Mouse (Mus musculus): ENCODE measurements around the gene Lcn12. TPM values are rescaled to one million over a fixed set of nuclear protein-coding genes. Genes with fewer than 3 reads are reported as not detected.

The Lcn12 gene
- polyA plus RNA-seq, 1 experiment from 2014 or later = not detected

- WGBS = 67% methylated on average over 15 of the region's 15 CpGs
- Histone ChIP-seq H3K27ac (replicated peaks) (no peak overlapping the region), H3K4me1 (replicated peaks; ENCODE audit: control insufficient read depth, insufficient read depth) (0 out of 2 replicates have a peak, but pooled peaks cover 10% of the 10 kb centered on the region), H3K9me3 (ENCODE audit: control insufficient read depth, low read length) (no peaks in the 10 kb centered on the region), H3K4me2 (replicated peaks; ENCODE audit: low read depth) (no peak overlapping the region), H3K9ac (ENCODE audit: low read length) (no peak overlapping the region), H3K36me3 (ENCODE audit: control insufficient read depth, insufficient read depth, low read length) (no peaks in the 10 kb centered on the region), H3K27me3 (ENCODE audit: control insufficient read depth, insufficient read depth, low read length) (no peaks in the 10 kb centered on the region), H3K4me3 (ENCODE audit: low read depth, low read length) (no peak overlapping the region)
- DNase-seq (ENCODE audit: low spot score) (no peak), ATAC-seq (ENCODE audit: low FRiP score, low TSS enrichment) (no peak)
- TF ChIP-seq CTCF (IDR thresholded peaks at IDR 0.05; ENCODE audit: low read depth) (peak; percentile 20; the same call in 1 of the 2 replicates), EP300 (optimal IDR thresholded peaks at IDR 0.05) (no peak)
These were observed 5.1 kb upstream of the Lcn12 start for GRCm38 (mm10) chr2:25498622-25499478.

DNA sequence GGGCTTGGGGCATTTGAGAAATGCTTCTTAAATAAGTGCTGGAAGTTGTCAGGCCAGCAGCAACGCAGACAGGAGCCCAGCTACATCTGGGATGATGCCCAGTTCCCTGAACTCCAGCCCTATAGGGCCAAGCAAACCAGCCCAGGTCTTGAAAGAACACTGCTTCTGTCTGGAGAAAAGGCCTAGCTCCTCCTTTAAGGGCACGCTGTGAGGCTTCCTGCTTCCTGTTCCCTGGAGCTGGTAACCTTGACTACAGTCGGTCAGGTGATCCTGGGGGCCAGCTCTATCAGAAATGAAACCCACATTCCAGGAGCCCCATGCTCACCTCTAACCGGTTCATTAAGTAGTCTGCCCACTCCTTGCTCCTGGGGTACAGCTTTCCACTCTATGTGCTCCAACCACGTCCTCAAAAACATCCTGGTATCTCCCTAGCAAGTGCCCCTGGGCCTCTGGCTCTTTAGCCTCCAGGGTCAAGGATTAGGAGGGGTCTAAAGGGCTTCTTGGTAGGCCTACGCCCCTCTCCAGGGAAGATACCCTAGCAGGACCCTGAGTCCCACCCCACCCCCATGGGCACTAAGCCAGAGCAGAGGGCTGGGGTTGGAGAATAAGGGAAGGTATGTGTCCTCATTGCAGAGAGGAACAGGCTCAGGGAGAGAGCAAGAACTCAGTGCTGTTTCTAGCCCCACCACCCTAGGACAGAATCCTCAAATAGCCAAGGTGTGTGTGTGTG, 4.3 kb upstream of the Lcn12 start:
- Histone ChIP-seq H3K27ac (replicated peaks) (peak overlapping the region; percentile 40; the same call in 1 of the 2 replicates), H3K36me3 (ENCODE audit: control insufficient read depth, insufficient read depth, low read length) (no peaks in the 10 kb centered on the region), H3K9ac (ENCODE audit: low read length) (no peak overlapping the region), H3K9me3 (ENCODE audit: control insufficient read depth, low read length) (no peaks in the 10 kb centered on the region), H3K4me3 (ENCODE audit: low read depth, low read length) (no peak overlapping the region), H3K27me3 (ENCODE audit: control insufficient read depth, insufficient read depth, low read length) (no peaks in the 10 kb centered on the region), H3K4me1 (replicated peaks; ENCODE audit: control insufficient read depth, insufficient read depth) (0 out of 2 replicates have a peak, but pooled peaks cover 10% of the 10 kb centered on the region), H3K4me2 (replicated peaks; ENCODE audit: low read depth) (no peak overlapping the region)
- TF ChIP-seq CTCF (IDR thresholded peaks at IDR 0.05; ENCODE audit: low read depth) = no peak
- TF ChIP-seq EP300 (optimal IDR thresholded peaks at IDR 0.05) = no peak
- ATAC-seq (ENCODE audit: low FRiP score, low TSS enrichment) = 0 out of 2 replicates have a peak, but pooled peaks have one; percentile 6
- DNase-seq (ENCODE audit: low spot score) = peak; percentile 55
- WGBS = 44% methylated on average over 6 of the region's 6 CpGs

- Histone ChIP-seq H3K36me3 (ENCODE audit: control insufficient read depth, insufficient read depth, low read length) (no peaks in the 10 kb centered on the region), H3K4me1 (replicated peaks; ENCODE audit: control insufficient read depth, insufficient read depth) (0 out of 2 replicates have a peak, but pooled peaks cover 4% of the 10 kb centered on the region), H3K4me3 (ENCODE audit: low read depth, low read length) (no peak overlapping the region), H3K27me3 (ENCODE audit: control insufficient read depth, insufficient read depth, low read length) (no peaks in the 10 kb centered on the region), H3K27ac (replicated peaks) (no peak overlapping the region), H3K9me3 (ENCODE audit: control insufficient read depth, low read length) (no peaks in the 10 kb centered on the region), H3K4me2 (replicated peaks; ENCODE audit: low read depth) (no peak overlapping the region), H3K9ac (ENCODE audit: low read length) (no peak overlapping the region)
- TF ChIP-seq CTCF (IDR thresholded peaks at IDR 0.05; ENCODE audit: low read depth) = peak; percentile 76
- TF ChIP-seq EP300 (optimal IDR thresholded peaks at IDR 0.05) = no peak
- ATAC-seq (ENCODE audit: low FRiP score, low TSS enrichment) (no peak), DNase-seq (ENCODE audit: low spot score) (no peak)
- WGBS = 41% methylated on average over 4 of the region's 4 CpGs
These were observed 2.8 kb upstream of the Lcn12 start for GRCm38 (mm10) chr2:25496462-25496861.

DNA sequence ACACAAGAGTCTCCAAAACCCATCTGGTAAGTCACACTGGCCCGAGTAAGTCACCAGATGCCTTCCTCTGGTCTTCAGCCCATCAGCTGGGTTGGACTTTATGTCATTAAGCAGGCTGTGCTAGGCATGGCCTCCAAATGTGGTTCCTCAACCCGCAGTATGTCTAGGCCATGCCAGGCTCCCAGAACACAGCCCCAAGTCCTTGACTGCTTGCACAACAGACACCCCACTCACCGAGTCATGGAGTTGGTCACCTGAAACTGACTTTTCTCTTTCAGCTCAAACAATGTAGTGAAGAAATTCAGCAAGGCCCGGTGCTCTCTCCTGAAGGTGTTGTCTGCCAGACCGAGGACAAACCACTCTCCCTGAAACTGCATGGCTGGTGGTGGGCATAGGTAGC, 723 bp downstream of the Lcn12 start:
- Histone ChIP-seq H3K4me2 (replicated peaks; ENCODE audit: low read depth) (no peak overlapping the region), H3K27me3 (ENCODE audit: control insufficient read depth, insufficient read depth, low read length) (no peaks in the 10 kb centered on the region), H3K4me3 (ENCODE audit: low read depth, low read length) (no peak overlapping the region), H3K27ac (replicated peaks) (no peak overlapping the region), H3K9me3 (ENCODE audit: control insufficient read depth, low read length) (no peaks in the 10 kb centered on the region), H3K9ac (ENCODE audit: low read length) (no peak overlapping the region), H3K36me3 (ENCODE audit: control insufficient read depth, insufficient read depth, low read length) (no peaks in the 10 kb centered on the region), H3K4me1 (replicated peaks; ENCODE audit: control insufficient read depth, insufficient read depth) (no peaks in the 10 kb centered on the region)
- DNase-seq (ENCODE audit: low spot score) (no peak), ATAC-seq (ENCODE audit: low FRiP score, low TSS enrichment) (no peak)
- TF ChIP-seq EP300 (optimal IDR thresholded peaks at IDR 0.05) (no peak), CTCF (IDR thresholded peaks at IDR 0.05; ENCODE audit: low read depth) (no peak)
- WGBS = 82% methylated on average over 5 of the region's 5 CpGs

GRCm38 (mm10) chr2:25488671-25489068, 5.0 kb downstream of the Lcn12 start:
- Histone ChIP-seq H3K4me3 (ENCODE audit: low read depth, low read length) (no peak overlapping the region), H3K27ac (replicated peaks) (peak overlapping the region; percentile 65; the same call in 1 of the 2 replicates), H3K4me2 (replicated peaks; ENCODE audit: low read depth) (no peak overlapping the region), H3K4me1 (replicated peaks; ENCODE audit: control insufficient read depth, insufficient read depth) (no peaks in the 10 kb centered on the region), H3K27me3 (ENCODE audit: control insufficient read depth, insufficient read depth, low read length) (no peaks in the 10 kb centered on the region), H3K9me3 (ENCODE audit: control insufficient read depth, low read length) (no peaks in the 10 kb centered on the region), H3K36me3 (ENCODE audit: control insufficient read depth, insufficient read depth, low read length) (no peaks in the 10 kb centered on the region), H3K9ac (ENCODE audit: low read length) (no peak overlapping the region)
- no peak for ATAC-seq (ENCODE audit: low FRiP score, low TSS enrichment)
- TF ChIP-seq EP300 (optimal IDR thresholded peaks at IDR 0.05) (no peak), CTCF (IDR thresholded peaks at IDR 0.05; ENCODE audit: low read depth) (no peak)
- WGBS = 62% methylated on average over 7 of the region's 7 CpGs
- no peak for DNase-seq (ENCODE audit: low spot score)

All from stomach, postnatal 0 days (tissue).